Mouse (Mus musculus) megakaryocyte, embryonic 14.5 days (primary cell): ENCODE measurements around the gene Sh3gl2. TPM values are rescaled to one million over a fixed set of nuclear protein-coding genes. Genes with fewer than 3 reads are reported as not detected.

Experiments
- H3K27me3 ChIP-seq: replicated peaks from 2 replicates; pipeline ENCODE3; 2012; ENCODE audit warnings: inconsistent platforms
- H3K36me3 ChIP-seq: replicated peaks from 2 replicates; pipeline ENCODE3; 2012; ENCODE audit warnings: low read length, inconsistent platforms, mixed read lengths
- H3K4me1 ChIP-seq: 2 replicates; pipeline ENCODE4 v1.6.1; 2012; ENCODE audit warnings: inconsistent platforms
- H3K4me3 ChIP-seq: replicated peaks from 2 replicates; pipeline ENCODE3; 2012; ENCODE audit warnings: moderate library complexity, mild to moderate bottlenecking, inconsistent platforms
- H3K9me3 ChIP-seq: 2 replicates; pipeline ENCODE4 v1.6.1; 2012; ENCODE audit warnings: inconsistent platforms
- FLI1 ChIP-seq: IDR thresholded peaks from 2 replicates; pipeline ENCODE4 v1.6.1; 2012; ENCODE audit warnings: low read length, inconsistent platforms, mixed read lengths
- GATA1 ChIP-seq: IDR thresholded peaks from 3 replicates; pipeline ENCODE4 v1.6.1; 2012; ENCODE audit warnings: mixed read lengths, low read length, inconsistent platforms, borderline replicate concordance
- polyA plus RNA-seq: library from polyadenylated mRNA; stranded (reverse); fragments of >175 nt; gene quantifications from 2 replicates; pipeline ENCODE4 v1.2.3, GENCODE M21; 2012; ENCODE audit warnings: low replicate concordance; ENCODE audit not compliant: insufficient read depth

The Sh3gl2 gene
- polyA plus RNA-seq, 1 experiment: not detected

- no peaks in the 10 kb centered on the region for H3K4me1 ChIP-seq
- no peak overlapping the region for H3K4me3 ChIP-seq
Observed at GRCm38 (mm10) chr4:85340686-85341085, 135.8 kb downstream of the Sh3gl2 start.

GRCm38 (mm10) chr4:85345911-85346310 is 141.0 kb downstream of the Sh3gl2 start:
- H3K4me1 ChIP-seq: no peaks in the 10 kb centered on the region
- no peak for TF ChIP-seq FLI1
- TF ChIP-seq GATA1: no peak
- 0 out of 2 replicates have a peak, but pooled peaks cover 3% of the 10 kb centered on the region for H3K9me3 ChIP-seq
- H3K36me3 ChIP-seq: no peaks in the 10 kb centered on the region
- no peaks in the 10 kb centered on the region for H3K27me3 ChIP-seq
- no peak overlapping the region for H3K4me3 ChIP-seq

More at GRCm38 (mm10) chr4:85340686-85341085, 135.8 kb downstream of the Sh3gl2 start:
- Histone ChIP-seq H3K36me3 (no peaks in the 10 kb centered on the region), H3K27me3 (no peaks in the 10 kb centered on the region), H3K9me3 (no peaks in the 10 kb centered on the region)
- TF ChIP-seq GATA1: no peak
- TF ChIP-seq FLI1: no peak

GRCm38 (mm10) chr4:85348079-85348643 is 143.2 kb downstream of the Sh3gl2 start:
- no peaks in the 10 kb centered on the region for H3K27me3 ChIP-seq
- H3K4me3 ChIP-seq: no peak overlapping the region
- TF ChIP-seq FLI1 (no peak), GATA1 (no peak)
- 0 out of 2 replicates have a peak, but pooled peaks cover 3% of the 10 kb centered on the region for H3K9me3 ChIP-seq
- H3K36me3 ChIP-seq: no peaks in the 10 kb centered on the region
- H3K4me1 ChIP-seq: no peaks in the 10 kb centered on the region

- H3K27me3 ChIP-seq: no peaks in the 10 kb centered on the region
- TF ChIP-seq GATA1 (no peak), FLI1 (no peak)
- no peaks in the 10 kb centered on the region for H3K4me1 ChIP-seq
- no peaks in the 10 kb centered on the region for H3K36me3 ChIP-seq
- no peak overlapping the region for H3K4me3 ChIP-seq
- peaks cover 7% of the 10 kb centered on the region; the same call in 1 of the 2 replicates for H3K9me3 ChIP-seq
Observed at GRCm38 (mm10) chr4:85362661-85363060, 157.7 kb downstream of the Sh3gl2 start.

- no peaks in the 10 kb centered on the region for H3K4me1 ChIP-seq
- H3K4me3 ChIP-seq: no peak overlapping the region
- H3K36me3 ChIP-seq: no peaks in the 10 kb centered on the region
- no peaks in the 10 kb centered on the region for H3K27me3 ChIP-seq
- TF ChIP-seq GATA1 (no peak), FLI1 (no peak)
- peaks cover 7% of the 10 kb centered on the region; the same call in 1 of the 2 replicates for H3K9me3 ChIP-seq
Observed at GRCm38 (mm10) chr4:85363205-85363604, 158.3 kb downstream of the Sh3gl2 start.

GRCm38 (mm10) chr4:85371036-85371435 is 166.1 kb downstream of the Sh3gl2 start:
- Histone ChIP-seq H3K36me3 (no peaks in the 10 kb centered on the region), H3K4me3 (no peak overlapping the region), H3K4me1 (no peaks in the 10 kb centered on the region), H3K9me3 (peaks cover 6% of the 10 kb centered on the region; the same call in 1 of the 2 replicates), H3K27me3 (no peaks in the 10 kb centered on the region)
- no peak for TF ChIP-seq GATA1
- no peak for TF ChIP-seq FLI1

GRCm38 (mm10) chr4:85374801-85375200 is 169.9 kb downstream of the Sh3gl2 start:
- Histone ChIP-seq H3K36me3 (no peaks in the 10 kb centered on the region), H3K4me3 (no peak overlapping the region), H3K4me1 (no peaks in the 10 kb centered on the region), H3K27me3 (no peaks in the 10 kb centered on the region), H3K9me3 (peaks cover 10% of the 10 kb centered on the region; the same call in 1 of the 2 replicates)
- TF ChIP-seq GATA1 (no peak), FLI1 (no peak)

- H3K27me3 ChIP-seq: no peaks in the 10 kb centered on the region
- no peak overlapping the region for H3K4me3 ChIP-seq
- H3K36me3 ChIP-seq: no peaks in the 10 kb centered on the region
- TF ChIP-seq GATA1: no peak
- TF ChIP-seq FLI1: no peak
- H3K4me1 ChIP-seq: no peaks in the 10 kb centered on the region
- 0 out of 2 replicates have a peak, but pooled peaks cover 6% of the 10 kb centered on the region for H3K9me3 ChIP-seq
Observed at GRCm38 (mm10) chr4:85376187-85376586, 171.3 kb downstream of the Sh3gl2 start.

GRCm38 (mm10) chr4:85376610-85377009 is 171.7 kb downstream of the Sh3gl2 start:
- TF ChIP-seq FLI1 (no peak), GATA1 (no peak)
- no peaks in the 10 kb centered on the region for H3K27me3 ChIP-seq
- H3K36me3 ChIP-seq: no peaks in the 10 kb centered on the region
- H3K4me3 ChIP-seq: no peak overlapping the region
- H3K4me1 ChIP-seq: no peaks in the 10 kb centered on the region
- H3K9me3 ChIP-seq: 0 out of 2 replicates have a peak, but pooled peaks cover 8% of the 10 kb centered on the region

- Histone ChIP-seq H3K4me3 (no peak overlapping the region), H3K9me3 (peaks cover 14% of the 10 kb centered on the region), H3K36me3 (no peaks in the 10 kb centered on the region), H3K4me1 (no peaks in the 10 kb centered on the region), H3K27me3 (no peaks in the 10 kb centered on the region)
- no peak for TF ChIP-seq GATA1
- no peak for TF ChIP-seq FLI1
Observed at GRCm38 (mm10) chr4:85385241-85385640, 180.3 kb downstream of the Sh3gl2 start.

- Histone ChIP-seq H3K27me3 (no peaks in the 10 kb centered on the region), H3K4me3 (no peak overlapping the region), H3K9me3 (peaks cover 11% of the 10 kb centered on the region), H3K4me1 (no peaks in the 10 kb centered on the region), H3K36me3 (no peaks in the 10 kb centered on the region)
- TF ChIP-seq FLI1 (no peak), GATA1 (no peak)
Observed at GRCm38 (mm10) chr4:85387676-85388075, 182.8 kb downstream of the Sh3gl2 start.
